Mouse (Mus musculus) cerebellum, adult 9-10 months (tissue): ENCODE results near the gene Kcng3.

Source experiments
- DNase-seq: peaks from one replicate; pipeline ENCODE4 v3.0.0; 2022

Kcng3 gene

DNA sequence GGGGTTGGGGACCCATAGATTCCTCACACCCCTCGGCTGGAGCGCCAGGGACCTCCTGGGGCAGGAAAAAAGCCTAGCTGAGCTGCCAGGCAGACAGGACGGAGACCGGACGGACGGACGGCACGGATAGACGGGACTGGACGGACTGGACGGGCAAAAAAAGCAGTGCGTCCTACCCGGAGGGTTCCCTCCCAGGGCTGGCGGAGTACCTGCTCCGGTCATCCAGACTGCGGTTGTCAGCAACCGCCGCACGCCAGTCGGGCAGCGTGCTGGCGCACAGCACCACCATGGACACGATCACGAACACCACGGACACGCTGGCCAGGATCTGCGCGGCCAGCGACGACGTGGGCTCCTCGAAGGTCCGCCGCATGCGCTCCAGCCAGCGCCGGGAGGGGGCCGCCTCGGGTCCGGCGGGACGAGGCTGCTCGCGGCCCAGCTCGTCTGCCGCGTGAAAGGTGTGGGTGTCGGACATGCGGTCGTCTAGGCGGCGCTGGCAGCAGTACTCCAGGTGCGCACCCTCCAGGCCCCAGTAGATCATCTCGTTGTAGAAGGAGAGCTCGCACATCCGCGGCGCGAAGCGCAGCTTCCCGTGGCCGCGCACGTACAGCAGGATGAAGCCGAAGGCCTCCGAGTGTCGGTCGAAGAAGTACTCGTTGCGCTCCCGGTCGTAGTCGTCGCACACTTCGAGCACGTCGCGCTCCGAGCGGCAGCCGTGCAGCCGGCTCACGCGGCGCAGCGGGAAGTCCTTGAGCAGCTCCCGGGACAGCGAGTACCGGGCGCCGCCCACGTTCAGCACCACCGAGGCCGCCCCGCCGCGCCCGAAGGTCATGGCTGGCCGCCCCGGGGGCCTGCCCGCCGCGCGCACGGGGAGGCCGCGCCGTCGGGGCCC is 662 bp downstream of the Kcng3 start:
- no peak for DNase-seq

DNA sequence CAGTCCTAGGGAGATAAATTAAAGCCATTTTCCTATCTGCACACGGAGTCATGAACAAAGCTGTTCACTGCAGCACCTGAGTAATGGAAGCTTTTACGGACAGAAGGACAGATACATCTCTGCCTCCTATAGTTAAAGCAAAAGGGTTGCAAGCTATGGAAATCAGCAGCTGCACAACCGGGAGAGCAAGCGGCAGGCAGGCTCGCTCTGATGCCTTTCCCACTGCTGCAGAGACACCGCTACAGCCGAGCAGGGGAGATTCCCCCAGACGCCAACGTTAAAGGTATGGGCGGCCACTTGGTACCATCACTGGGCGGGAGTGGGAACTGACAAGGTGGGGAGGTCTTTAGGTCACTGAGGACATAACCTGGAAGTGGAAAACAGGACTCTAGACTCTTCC is 17.8 kb downstream of the Kcng3 start:
- DNase-seq: no peak

DNA sequence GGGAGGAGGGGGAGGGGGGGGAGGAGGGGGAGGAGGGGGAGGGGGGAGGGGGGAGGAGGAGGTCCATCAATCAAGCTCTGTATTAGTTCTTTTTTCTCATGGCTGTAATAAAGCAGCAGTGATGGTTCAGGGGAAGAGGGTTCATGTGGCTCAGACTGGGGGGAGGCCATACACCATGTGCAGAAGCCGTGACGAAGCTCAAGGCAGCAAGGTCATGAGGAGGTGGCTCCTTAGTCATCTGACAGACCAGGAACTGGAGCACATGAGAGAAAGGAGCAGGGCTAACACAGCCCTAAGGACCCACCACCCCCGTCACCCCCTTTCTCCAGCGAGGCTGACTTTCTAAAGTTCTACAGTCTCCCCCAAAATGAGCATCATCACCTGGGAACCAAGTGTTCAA is 22.2 kb downstream of the Kcng3 start:
- DNase-seq: no peak

DNA sequence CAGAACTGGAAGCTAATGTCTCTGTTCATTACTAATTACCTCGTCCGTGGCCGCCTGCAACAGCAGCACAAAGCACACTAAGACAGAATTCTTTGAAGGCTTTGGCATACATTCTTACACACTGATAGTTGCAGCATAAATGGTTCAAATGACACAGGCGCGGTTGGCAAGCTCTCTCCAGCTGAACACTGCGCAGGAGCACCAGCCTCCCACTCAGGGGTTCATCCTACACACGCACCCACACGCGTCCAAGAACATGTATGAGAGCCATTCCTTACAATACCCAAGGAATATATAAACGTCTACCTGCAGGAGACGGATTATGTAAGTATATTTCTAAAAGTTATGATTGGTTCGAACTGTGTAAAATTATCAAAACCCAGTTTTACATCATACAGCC is 30.7 kb downstream of the Kcng3 start:
- DNase-seq: no peak

DNA sequence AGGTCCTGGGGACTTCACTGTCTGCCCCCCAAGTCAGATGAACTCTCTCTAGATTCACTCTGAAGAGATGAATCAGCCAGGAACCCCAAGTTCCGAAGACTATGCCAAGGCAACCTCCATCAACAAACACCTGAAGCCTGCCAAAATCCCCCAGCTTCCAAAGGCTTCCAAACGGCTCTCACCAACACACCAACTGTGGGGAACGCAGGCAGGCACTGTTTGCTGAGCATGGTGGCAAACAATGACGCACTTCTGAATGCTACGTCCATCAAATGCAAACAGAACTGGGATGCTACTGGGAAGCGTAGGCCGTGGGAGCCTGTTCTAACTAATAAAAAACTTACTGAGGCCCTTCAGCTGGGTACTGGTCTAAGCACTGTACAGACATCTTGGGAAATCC is 35.7 kb downstream of the Kcng3 start:
- no peak for DNase-seq

DNA sequence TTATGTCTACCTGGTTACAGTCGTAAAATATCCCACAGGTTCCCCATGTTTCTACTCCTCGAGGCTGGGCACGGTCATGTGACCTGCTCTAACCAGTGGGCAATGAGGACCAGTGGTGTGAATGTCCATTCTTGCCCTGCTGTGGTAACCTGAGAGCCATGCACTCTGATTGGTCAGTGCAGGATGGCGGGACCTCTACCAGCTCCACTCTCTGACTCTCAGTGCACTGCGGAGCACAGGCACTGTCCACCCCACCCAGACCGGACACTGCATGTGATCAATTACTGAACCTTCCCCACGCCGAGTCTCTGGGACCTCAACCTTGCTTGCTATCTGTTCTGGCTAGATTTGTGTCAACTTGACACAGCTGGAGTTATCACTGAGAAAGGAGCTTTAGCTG is 37.2 kb downstream of the Kcng3 start:
- DNase-seq: no peak

DNA sequence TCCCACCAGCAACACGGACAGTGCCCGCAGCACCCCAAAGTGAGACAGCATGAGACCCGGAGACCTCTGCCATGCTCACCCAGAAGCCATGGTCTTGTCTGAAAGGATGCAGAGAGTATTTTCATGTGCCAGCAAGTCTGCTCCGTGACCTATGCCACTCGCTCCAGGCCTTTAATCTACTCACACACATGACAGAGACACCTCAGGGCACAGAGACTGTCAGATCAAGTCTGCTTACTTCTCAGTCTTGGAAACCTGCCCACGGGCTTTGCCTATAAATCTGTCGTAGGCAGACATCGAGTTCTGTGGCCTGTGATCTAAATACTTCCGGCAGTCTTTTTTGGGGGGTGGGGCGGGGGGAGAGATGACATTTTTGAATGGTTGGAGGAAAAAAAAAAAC is 38.3 kb downstream of the Kcng3 start:
- DNase-seq: no peak

DNA sequence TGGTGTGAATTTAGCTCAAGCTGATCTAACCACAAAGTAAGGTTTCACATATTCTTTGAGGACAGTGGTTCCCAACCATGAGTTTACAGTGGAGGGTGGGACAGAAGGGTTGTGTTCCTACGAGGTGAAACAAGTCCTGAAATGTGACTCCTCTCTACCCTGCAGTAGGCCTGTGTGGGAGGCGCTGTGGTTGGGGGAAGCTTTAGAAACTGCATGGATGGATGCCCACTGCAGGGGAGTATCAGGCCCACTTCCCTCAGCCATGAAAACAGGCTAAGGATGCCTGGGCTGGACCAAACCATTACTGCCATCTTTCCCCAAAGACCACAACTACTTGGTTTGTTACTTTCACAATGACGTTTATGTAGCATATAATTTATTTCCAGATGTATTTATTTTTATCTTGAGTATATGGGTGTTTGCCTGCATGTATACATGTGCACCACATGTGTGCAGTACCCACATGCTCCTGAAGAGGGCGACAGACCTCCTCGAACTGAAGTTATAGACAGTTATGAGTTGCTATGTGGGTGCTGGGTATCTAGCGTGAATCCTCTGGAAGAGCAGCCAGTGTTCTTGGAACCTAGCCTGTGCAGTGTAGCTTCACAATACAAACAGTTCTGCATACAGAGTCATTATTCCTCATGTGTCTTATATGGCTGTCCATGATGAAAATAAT is 42.9 kb downstream of the Kcng3 start:
- no peak for DNase-seq

DNA sequence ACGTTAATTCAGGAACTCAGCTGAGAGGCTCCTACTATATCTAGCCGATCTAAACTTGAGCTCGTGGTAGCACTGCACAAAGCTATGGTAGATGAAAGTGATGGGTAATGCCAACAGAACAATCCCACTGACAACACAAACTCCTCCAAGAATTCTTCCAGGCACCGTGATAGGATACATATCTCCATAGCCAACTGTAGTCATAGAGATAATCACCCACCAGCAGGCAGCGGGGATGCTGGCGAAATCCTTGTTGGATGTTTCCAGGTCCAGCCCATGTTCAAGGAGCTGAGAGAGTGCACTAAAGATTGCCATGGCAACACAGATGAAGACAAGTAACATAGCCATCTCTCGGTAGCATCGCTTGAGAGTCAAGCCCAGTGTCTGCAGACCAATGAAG is 44.0 kb downstream of the Kcng3 start:
- DNase-seq: no peak

DNA sequence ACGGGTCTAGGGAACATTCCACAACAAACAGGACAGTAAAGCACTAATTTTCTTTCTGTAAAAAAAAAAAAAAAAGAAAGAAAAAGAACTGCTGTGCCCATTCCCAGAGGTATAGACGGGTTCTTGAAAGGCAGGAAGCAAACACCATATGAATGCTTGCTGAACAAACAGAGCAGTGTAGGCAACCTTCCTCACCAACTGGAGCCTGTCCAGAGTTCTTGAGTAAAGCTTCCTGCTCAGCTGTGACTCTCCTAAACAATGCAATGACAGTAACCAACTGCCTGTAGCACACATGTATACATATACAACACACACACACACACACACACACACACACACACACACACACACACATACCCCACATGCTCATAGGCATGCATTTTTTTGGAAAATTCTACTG is 49.1 kb downstream of the Kcng3 start:
- DNase-seq: no peak

DNA sequence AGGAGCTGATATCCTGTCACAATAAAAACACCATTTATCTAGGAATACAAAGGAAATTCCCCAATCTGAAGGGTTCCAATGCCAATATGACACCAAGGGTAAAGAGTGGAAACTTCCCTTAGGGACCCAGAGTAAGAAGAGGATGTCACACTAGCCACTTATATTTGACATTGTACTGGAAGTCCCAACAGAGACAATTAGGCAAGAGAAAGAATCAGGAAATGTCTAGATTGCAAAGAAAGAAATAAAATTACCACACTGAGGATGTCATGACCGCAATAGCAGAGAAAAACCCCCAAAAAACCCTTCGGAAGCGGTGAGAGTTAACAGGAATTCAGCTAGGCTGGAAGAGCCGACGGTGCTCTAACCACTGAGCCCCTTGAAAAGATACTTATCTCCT is 51.0 kb downstream of the Kcng3 start:
- DNase-seq: no peak

DNA sequence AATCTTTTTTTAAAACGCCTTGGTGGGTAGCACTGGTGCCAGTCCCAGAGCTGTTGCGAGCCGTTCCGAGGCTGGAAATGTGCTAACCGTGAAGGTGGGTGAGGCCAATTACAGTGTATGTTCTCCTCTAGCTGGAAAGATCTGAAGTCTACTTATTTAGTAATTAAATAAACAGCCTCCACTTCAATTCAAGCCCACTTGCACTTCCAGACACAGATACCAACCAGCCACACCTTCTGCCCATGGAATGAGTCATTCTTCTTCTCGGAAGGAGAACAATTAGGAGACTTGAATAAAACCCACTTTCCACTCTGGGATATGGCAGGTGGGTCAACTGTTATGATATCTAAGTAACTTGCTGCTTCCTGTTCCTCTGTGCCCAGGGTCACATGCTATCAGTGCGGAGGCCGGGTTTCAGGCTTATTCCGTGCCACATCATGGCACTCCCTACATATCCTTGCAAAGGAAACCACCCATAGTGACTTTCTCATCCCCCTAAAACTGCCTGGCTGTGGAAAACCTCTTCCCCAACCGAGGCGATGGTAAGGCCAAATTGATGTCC is 54.8 kb downstream of the Kcng3 start:
- no peak for DNase-seq

DNA sequence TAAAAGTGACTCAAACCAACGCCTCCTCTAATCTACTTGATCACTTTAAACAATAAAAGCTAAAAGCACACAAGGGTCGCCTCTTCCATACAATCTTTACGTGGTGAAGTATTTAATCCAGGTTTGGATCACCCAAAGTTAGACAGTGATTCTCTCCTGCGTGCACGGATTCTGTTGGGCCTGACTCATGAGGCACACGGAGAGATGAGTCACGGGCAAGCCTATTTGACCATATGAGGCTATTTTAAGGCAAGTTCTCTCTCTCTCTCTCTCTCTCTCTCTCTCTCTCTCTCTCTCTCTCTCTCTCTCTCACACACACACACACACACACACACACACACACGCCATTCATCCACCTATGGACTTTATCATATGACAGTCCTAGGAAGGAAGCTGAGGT is 57.1 kb downstream of the Kcng3 start:
- no peak for DNase-seq

DNA sequence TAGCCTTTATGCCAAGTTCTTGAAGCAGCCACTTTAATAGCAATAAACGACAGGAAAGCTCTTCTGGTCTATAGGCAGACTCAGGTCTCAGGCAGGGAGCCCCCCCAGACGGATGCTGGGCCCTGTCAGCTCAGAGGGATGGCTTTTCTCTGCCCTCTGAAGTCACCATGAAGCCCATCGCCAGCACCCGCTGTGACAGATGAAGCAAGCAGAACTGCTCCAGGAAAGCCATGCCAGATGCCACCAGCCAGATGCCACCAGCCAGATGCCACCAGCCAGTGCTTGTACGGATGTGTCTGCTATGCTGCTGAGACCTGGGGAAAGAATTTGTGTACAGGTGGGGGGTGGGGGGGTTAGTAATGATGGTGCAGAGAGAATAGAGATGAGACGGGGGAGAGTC is 58.6 kb downstream of the Kcng3 start:
- DNase-seq: no peak

DNA sequence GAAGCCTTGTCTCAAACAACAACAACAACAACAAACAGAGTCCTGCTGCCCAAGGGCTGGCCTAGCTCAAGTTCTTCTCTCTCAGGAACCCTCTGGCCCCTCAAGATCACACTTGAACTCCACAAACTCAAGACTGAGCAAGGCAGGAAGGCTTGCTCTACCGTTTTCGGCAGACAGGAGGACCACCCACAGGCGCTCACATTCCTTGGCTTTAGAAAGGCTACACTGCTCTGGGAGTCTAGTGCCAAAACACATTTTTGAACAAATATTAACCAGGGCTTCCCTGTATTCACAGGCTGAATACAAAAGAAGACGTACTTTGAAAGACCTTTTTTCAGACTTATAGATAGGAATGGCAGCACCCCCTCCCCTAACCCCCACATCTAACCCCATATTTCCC is 59.3 kb downstream of the Kcng3 start:
- DNase-seq: no peak

DNA sequence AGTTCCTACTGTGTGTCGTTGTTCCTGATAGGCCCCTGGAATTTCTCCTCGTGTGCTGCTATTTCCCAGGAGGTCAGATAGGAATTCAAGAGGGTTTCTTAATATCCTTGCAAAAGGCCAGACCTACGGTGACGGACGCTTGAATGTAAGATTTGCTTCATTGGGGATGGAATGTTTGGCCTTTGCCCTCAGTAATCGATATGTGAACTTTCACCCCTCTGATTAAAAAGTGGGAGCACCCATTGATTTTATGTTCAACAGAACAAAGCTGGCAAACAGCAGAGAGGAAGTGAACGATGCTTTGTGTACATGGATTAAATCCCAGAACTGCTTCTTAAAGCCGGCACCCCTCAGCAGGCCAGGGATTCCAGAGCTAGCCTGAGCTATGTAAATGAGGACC is 64.3 kb downstream of the Kcng3 start:
- DNase-seq: no peak

DNA sequence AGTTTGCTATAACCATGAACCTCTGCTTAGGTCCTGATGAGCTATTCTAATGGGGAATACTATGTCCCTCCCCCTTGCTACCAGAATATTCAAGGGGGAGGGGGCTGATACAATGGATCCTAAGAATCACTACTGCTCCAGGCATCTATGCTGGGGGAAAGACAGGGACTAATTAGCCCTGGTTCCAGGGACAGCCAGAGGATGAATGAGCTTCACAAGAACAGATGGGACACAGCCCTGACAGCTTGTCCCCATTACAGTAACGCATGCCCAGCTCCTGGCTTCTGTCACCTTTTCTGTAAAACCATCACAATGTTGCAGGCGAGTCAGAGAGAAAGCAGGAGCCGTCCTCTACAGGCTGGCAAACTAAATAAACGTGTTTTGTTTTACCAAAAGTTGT is 66.2 kb downstream of the Kcng3 start:
- DNase-seq: peak; percentile 70

DNA sequence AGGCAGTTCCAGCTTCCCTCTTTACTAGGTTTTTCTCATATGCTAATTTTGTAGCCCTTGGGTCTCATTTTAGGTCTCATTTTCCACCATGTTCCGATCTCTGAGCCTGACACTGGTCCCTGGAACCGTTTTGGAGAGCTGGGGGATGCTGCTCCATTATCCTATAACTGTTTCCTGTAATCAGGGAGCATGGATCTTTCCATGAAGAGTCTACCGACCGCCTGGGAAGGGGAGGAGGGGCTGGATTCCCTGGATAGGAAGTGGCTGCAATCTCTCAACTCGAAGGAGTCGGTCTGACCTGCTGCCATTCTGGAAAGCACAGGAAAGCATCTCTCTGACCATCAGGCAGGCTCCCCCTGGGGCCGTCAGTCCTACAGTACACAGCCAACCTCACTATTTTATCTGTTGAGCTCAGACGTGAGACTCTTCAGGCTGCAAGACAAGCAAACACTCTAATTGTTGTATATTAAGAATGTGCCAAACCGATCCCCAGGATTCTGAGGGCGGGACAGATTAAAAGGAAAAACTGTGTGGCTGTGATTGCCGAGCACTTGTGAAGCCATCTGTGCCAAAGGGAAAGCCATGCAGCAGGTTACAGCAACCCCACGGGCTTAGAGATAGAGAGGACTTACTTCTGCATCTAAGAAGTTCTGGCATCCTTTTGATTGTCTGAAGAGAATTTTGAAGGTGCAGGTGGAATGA is 67.4 kb downstream of the Kcng3 start:
- peak; percentile 36 for DNase-seq

DNA sequence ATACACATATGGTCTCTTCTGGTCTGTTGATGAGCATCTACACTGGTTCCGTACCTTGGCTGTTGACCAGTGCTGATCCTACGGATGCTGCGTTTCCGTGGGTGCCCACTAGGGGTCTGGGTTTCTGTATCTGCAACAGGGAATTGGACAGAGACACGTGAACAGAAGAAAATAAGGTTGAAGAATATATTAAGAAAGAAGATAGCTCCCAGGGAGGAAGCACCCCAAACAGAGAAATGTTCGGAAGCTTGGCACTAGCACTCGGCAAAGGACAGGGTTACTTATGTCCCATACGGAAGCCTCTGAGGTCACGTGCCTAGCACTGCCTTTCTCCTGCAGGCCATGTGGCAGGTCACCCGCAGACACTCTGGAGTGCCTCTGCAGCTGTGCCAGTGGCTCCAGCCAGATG is 68.0 kb downstream of the Kcng3 start:
- DNase-seq: peak; percentile 67

DNA sequence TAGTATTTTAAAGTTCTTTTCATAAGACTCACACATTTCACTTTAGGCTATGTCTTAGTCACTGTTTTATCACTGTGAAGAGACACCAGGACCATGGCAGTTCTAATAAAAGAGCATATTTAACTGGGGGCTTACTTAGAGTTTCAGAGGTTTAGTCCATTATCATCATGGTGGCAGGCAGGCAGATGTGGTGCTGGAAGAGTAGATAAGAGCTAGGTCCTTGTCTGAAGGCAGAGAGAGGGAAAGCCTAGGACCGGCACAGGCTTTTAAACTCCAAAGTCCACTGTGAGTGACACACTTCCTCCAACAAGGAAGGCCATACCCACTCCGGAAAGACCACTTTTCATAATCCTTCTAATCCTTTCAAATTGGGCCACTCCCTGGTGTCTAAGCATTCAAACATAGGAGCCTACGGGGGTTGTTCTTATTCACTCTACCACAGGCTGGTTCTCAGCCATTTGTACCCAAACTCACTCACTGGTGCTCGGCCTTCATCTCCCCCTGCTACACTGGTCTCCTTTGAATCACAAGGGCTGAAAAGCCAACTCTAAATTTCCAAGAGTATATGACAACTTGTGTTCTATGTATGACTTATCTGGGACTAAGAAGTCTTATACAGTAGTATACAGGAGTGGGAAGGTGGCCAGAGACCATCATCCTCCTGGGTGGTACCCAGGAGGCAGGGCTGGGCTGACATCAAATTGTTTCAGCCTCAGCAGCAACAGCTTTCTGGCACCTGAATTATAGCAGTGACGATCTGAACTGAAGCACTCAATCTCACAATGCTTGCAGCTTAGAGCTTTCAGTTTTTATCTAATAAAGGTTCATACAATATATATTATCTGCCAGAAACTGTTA is 69.3 kb downstream of the Kcng3 start:
- no peak for DNase-seq

DNA sequence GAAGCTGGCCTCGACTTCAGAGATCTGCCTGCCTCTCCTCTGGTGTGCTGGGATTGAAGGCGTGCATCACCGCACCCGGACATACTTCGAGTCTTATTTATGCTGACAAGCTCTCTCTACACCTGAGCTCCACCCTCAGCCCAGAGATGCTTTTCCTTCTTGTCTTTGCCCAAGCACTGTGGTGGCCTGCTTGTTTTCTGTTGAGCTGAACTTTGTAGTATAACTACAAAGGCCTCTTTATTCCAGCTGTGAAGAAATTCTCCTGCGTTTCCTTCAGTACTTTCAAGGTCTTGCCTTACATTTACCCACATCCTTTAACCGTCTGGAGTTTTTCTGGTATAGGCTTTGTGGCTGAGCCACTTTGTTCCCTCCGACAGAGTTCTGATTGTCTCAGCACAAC is 72.6 kb downstream of the Kcng3 start:
- DNase-seq: no peak

DNA sequence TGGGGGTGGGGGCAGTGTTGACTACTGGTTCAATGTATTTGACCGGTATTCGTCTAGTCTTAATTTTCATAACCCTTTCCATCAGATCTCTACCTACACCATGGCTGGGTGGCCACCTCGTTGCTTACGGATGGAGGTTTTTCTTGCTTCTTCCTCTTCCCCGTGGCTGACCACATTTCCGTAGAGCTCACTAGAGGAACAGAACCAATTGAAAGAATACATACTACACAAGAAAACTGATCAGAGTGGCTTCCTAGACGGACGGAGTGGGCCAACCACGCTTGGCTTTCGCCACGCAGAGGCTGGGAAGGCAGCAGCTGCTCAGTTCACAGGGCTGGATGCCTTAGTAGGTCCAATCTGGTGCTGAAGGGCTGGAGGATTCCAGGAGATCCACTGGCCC is 75.9 kb downstream of the Kcng3 start:
- DNase-seq: no peak

DNA sequence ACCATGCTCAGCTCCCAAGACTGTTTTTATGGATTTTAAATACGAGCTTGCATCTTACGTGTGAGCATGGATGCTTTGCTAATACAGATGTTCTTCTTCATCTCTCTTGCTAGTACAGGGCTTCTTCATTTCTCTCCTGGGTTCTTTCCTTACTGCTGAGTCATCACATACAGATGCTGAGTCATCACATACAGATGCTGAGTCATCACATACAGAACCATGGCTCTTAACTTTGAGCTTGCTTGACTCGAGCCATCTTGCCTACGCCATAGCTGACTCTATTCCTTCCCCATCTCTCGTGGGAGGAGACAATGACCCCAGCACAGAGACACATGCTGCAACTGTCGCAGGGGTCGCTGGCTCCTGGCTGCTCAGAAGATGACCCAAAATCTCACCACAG is 76.7 kb downstream of the Kcng3 start:
- no peak for DNase-seq
